14 mouse cellular contexts compared by ENCODE assay signal in the genomic region with DNA sequence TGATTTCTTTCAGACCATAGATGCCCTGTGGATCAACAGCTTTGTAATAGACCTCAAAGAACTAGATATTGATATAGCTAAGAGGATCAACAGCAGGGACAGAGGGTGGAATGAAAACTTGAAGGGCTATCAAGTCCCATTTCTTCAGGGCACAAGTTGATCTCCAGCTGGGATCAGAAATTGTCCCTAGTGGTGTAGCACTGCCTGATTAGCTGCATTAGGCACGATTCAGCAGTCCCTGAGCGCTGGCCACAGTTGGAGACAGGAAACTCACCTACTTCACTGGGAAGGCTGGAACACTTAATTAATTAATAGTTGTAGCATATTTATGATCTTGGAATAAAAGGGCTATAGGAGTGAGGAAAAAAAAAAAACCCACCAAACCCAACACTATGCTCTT.
"Had no signal": no experiment of that assay in that cellular context is flagged by ENCODE, and none has a peak within 500 bp of the region (broad histone marks: within the 10 kb centered on the region; RNA-seq: fewer than 3 reads in every experiment).

No protein-coding gene starts in this region.

- H3K4me3 ChIP-seq: liver, embryonic 15.5 days; lung, embryonic 15.5 days; midbrain, embryonic 10.5 days; midbrain, embryonic 12.5 days; neural tube, embryonic 12.5 days had no signal

- H3K27ac ChIP-seq: liver, embryonic 15.5 days; lung, embryonic 15.5 days; midbrain, embryonic 10.5 days; midbrain, embryonic 12.5 days; neural tube, embryonic 12.5 days had no signal

- DNase-seq: liver, postnatal 0 days; lung, adult 2 months; lung, postnatal 14 days; lung, postnatal 36 days; midbrain, embryonic 14.5 days; right cerebral cortex, postnatal 14 days; thymus, adult 18-20 months; thymus, postnatal 14 days; thymus, postnatal 36 days had no signal
